Mouse (Mus musculus) activated CD4-positive, CD25-positive, alpha-beta regulatory T cell, adult 4 months (primary cell): ENCODE measurements around the gene Olfr307. TPM values are rescaled to one million over a fixed set of nuclear protein-coding genes. Genes with fewer than 3 reads are reported as not detected.
"Not testable (repeated sequence)": the region's sequence is repeated elsewhere in the genome, so short reads cannot be mapped to it uniquely, and the experiment has no call there.

Experiments used
- ATAC-seq: one replicate; pipeline ENCODE4 v1.8.0; 2017
- polyA plus RNA-seq, 2 experiments: library from polyadenylated mRNA; unstranded; fragments of 100-300 nt; shearing (Covaris generic); gene quantifications; one replicate each; pipeline ENCODE4 v1.2.1; 2017

Gene Olfr307
- not detected for polyA plus RNA-seq

DNA sequence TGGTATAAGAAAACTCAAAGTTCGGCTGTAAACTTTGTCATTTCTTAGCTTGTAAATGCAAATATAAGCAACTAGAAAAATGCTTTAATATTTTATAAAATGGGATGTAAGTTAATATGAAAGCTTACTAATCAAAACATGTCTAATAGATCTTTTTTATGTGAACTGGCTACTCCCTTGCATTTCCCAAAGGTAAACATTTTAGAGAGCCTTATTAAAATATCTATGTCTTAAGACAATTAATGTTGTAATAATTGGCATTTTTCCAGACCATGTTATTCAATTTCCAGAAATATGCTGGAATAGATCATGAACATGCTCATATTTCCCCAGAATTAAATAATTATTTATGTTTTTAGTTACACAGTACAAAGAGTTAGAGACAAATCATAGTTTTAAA is at the start of gene Olfr307:
TSS of gene Olfr307 (minus strand) at position 101 of the 400 bp plus-strand sequence.
- no peak for ATAC-seq

DNA sequence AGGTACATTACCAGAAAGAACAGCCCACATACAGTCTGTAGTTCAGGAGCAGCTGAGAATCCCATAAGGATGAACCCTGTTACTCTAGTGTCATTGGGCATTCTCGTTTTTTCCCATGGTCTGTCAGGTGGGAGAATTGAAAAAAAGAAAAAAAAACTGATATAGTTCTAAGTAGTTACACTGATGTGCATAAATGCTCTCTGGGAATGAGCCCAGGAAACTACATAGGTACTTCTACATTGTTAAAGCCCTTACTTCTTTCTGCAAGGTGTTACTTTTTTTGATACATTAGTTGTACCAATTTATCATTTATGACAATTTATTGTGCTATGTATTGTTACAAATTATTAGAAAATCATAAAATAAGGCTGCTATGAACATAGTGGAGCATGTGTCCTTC is 49.2 kb upstream of the Olfr307 start, which contains the start of gene Olfr304:
TSS of gene Olfr304 (minus strand) at position 101 of the 400 bp plus-strand sequence.
- ATAC-seq = no peak

DNA sequence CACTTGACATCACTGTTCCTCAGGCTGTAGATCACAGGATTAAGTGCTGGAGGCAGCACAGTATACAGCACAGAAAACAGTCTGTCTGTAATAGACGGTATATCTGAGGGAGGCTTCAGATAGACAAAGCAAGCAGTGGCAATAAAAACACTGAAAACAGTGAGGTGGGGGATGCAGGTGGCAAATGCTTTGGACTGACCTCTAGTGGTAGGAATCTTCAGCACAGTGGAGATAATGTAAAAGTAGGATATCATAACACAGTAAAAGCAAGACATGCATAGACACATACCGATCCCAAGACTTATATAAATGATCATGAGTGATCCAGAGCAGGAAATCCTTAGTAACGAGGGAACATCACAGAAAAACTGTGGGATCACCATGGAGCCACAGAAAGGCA is 48.4 kb upstream of the Olfr307 start:
- no peak for ATAC-seq

DNA sequence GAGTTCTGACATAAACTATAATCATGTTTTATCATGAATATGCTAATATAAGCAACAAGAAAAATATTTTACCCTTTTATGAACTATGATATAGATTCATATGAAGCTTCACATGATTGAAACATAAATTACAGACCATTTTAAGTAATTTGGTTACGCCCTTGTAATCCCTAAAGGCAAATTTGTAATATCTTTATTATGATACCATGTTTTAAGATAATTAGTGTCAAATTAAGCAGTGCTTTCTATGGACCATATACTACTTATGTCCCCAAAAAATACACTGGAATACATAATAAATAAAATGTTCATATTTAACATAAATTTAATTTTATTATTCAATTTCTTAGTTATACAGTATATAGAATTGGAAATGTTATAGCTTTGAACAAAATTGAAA is 29.4 kb upstream of the Olfr307 start, which contains the start of gene Olfr305:
TSS of gene Olfr305 (minus strand) at position 101 of the 400 bp plus-strand sequence.
- ATAC-seq = no peak

DNA sequence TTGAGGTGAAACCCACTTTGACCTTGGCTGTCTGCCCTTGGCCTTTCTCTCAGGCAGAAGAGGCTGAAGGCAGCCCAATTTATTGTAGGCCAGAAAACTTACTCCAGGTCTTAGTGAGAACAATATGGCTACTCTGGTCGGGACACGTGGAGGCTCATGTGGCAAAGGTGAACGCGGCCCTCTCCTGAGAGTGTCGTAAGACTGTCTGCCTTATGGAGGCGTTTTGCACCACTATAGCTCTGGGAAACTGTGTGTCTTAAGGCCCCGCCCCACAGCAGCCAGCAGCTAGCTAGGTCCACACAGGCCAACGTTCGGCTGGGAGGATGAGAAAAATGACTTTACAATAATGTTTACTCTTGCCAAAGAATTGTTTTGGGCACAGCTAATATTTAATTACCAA is 8.9 kb upstream of the Olfr307 start:
- not testable (repeated sequence) for ATAC-seq

DNA sequence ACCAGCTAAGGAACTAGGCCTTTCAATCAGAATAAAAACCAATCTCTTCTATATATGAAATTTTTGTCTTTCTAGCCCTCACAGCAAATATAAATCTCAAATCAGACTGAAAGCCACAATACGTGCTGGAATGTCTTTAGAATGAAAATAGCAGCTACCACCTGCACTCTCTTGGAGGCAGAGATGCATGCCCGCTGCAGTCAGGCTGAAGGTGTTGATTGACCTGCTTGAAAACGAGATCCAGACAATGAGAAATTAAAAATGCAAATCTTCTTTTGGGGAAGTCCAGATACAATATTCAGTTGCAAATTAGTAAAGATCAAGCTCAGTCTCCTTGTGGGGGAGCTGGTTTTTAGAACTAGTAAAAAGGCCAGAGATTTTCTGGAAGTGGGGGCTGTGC is 6.9 kb upstream of the Olfr307 start:
- no peak for ATAC-seq

DNA sequence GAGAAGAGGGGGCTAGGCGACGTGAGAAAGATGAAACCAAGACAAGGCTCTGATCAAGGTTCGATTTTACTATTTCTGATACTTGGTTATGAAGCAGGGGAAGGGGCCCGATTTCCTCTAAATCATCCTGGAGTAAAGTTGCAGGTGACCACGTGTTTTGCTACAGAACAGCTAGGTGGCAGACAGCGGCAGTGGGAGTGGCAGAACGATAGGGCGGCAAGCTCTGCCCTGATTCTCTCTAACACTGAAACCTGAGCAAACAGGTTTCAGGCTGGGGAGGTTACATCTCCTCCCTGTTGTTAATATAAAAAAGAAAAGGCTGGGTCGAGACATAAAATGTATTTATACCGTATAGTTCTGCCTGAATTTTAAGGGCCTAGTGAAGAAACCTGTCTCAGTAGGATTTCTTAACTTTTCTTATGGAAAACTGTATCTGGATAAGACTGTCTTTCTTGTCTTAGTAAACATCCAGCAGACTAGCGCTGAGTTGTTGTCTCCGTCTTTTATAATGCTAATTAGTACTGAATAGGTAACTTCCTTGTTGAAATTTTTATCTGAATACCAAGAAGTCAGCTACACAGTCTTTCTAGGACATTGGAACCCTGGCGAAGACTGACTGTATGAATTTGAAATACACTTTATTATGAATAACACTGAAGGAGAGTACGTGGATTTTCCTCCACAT is 5.6 kb upstream of the Olfr307 start:
- no peak for ATAC-seq

DNA sequence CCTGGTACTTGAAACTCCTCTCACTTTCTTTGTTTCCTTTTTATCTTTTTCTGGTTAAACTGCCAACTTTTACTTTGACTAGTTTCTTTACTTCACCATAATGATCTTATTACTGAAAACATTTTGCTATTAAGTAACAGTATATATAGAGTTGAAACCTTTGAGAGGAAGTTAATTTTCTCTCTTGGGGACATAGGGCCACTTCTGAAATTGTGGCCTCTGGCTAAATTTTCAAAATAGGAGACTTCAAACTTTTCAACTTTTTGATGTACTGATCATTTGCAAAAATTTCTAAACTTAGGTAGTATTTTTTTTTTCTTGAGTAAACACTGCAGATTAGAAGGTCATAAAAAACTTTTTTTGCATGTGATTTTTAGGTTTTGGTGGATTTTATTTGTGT is 11.9 kb downstream of the Olfr307 start, which contains the start of gene Olfr308:
TSS of gene Olfr308 (minus strand) at position 101 of the 400 bp plus-strand sequence.
- no peak for ATAC-seq

DNA sequence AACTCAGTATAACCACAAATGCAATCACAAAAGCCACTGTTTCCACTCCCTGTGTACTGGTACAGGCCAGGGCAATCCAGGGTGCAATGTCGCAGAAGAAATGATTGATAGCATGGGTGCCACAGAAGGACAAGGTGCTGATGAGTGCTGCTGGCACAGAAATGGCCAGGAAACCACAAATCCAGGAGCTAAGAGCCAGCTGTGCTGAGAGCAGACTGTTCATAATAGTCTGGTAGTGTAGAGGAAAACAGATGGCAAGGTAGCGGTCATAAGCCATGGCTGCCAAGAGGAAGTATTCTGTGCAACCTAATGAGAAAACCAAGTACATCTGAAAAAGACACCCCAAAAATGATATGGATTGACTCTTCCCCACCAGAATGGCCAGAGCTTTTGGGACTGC is 16.1 kb downstream of the Olfr307 start:
- no peak for ATAC-seq

DNA sequence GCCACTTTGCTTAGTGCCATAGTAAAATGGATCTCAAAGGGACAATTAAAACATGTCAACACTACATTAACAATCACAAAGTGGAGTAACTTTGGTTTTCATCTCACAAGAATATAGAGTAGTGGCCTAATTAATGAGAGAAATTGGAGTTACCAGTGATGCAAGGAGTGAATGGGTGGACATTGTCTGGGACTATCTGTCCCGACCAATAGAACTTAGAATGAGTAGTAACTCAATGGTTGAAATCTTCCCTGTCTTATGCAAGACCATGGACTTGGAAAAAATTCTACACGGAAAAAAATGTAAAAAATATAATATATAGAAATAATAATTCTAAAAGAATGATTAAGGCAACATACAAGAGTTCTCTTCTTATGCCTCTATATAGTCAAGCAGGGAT is 23.8 kb downstream of the Olfr307 start, which contains the start of gene Olfr309:
TSS of gene Olfr309 (minus strand) at position 101 of the 400 bp plus-strand sequence.
- ATAC-seq = no peak

Other genes with a start within 250 kb of the Olfr307 start
- under 1 TPM in 1 of 2 experiments, not detected in 1; 0.08 TPM for gene Vmn2r75, start 165.8 kb downstream of the Olfr307 start, polyA plus RNA-seq
- under 1 TPM; 0.03 to 0.08 TPM for gene Vmn2r76, start 91.3 kb downstream of the Olfr307 start, polyA plus RNA-seq
- gene Olfr310, start 60.4 kb downstream of the Olfr307 start, polyA plus RNA-seq = not detected
- not detected for gene Olfr309, start 23.9 kb downstream of the Olfr307 start, polyA plus RNA-seq
- gene Olfr308, start 12.0 kb downstream of the Olfr307 start, polyA plus RNA-seq = not detected
- not detected for gene Olfr305, start 29.3 kb upstream of the Olfr307 start, polyA plus RNA-seq
- gene Olfr304, start 49.1 kb upstream of the Olfr307 start, polyA plus RNA-seq = not detected
- not detected for gene Olfr303, start 60.2 kb upstream of the Olfr307 start, polyA plus RNA-seq
- gene Olfr301, start 66.3 kb upstream of the Olfr307 start, polyA plus RNA-seq = not detected
- not detected for gene Olfr299, start 122.3 kb upstream of the Olfr307 start, polyA plus RNA-seq
- gene Olfr298, start 154.9 kb upstream of the Olfr307 start, polyA plus RNA-seq = not detected
- not detected for gene Olfr297, start 182.4 kb upstream of the Olfr307 start, polyA plus RNA-seq
- gene Olfr295, start 246.3 kb upstream of the Olfr307 start, polyA plus RNA-seq = not detected